Mouse (Mus musculus) myocyte (in vitro differentiated cells): ENCODE measurements at regions not wholly inside any gene's neighbourhood (a gene's known extent, or its start where the extent isn't known, plus 50 kb on each side); places are given as distances from the start of the nearest gene placed in this dataset.

Source experiments
- CEBPB ChIP-seq: IDR thresholded peaks from 2 replicates; pipeline ENCODE4 v1.6.1; 2011; ENCODE audit warnings: mild to moderate bottlenecking, moderate library complexity; ENCODE audit not compliant: poor library complexity, insufficient read depth, severe bottlenecking
- E2F4 ChIP-seq: IDR thresholded peaks from one replicate; pipeline ENCODE4 v1.6.1; 2011; ENCODE audit warnings: mild to moderate bottlenecking, control low read depth, moderate library complexity; ENCODE audit not compliant: insufficient read depth
- MAX ChIP-seq: IDR thresholded peaks from one replicate; pipeline ENCODE4 v1.6.1; 2011; ENCODE audit warnings: low read depth, mild to moderate bottlenecking, control low read depth
- MYOD1 ChIP-seq, 3 experiments: IDR thresholded peaks; one replicate each; pipeline ENCODE4 v1.6.1; 2011; ENCODE audit warnings: control low read depth in 2 of 3, low read depth in 2 of 3, mild to moderate bottlenecking in 2 of 3, moderate library complexity in 1 of 3; ENCODE audit not compliant: insufficient read length in 2 of 3, control insufficient read depth in 1 of 3
- MYOG ChIP-seq, 3 experiments: IDR thresholded peaks; one replicate each; pipeline ENCODE4 v1.6.1; 2011; ENCODE audit warnings: control low read depth in 2 of 3, low read depth in 2 of 3, mild to moderate bottlenecking in 2 of 3; ENCODE audit not compliant: insufficient read length in 2 of 3, control insufficient read depth in 1 of 3, insufficient read depth in 1 of 3
- POLR2A ChIP-seq: IDR thresholded peaks from one replicate; pipeline ENCODE4 v1.6.1; 2011; ENCODE audit warnings: low read depth, mild to moderate bottlenecking, control low read depth, moderate library complexity; ENCODE audit not compliant: insufficient read length
- POLR2AphosphoS2 ChIP-seq: IDR thresholded peaks from one replicate; pipeline ENCODE4 v1.6.1; 2011; ENCODE audit warnings: low read depth, control low read depth; ENCODE audit not compliant: insufficient read length
- REST ChIP-seq: IDR thresholded peaks from one replicate; pipeline ENCODE4 v1.6.1; 2011; ENCODE audit warnings: mild to moderate bottlenecking, control low read depth, moderate library complexity; ENCODE audit not compliant: insufficient read depth, insufficient read length
- SRF ChIP-seq: IDR thresholded peaks from one replicate; pipeline ENCODE4 v1.6.1; 2011; ENCODE audit warnings: low read depth; ENCODE audit not compliant: control insufficient read depth, insufficient read length
- TCF12 ChIP-seq: IDR thresholded peaks from one replicate; pipeline ENCODE4 v1.6.1; 2011; ENCODE audit warnings: mild to moderate bottlenecking, control low read depth; ENCODE audit not compliant: poor library complexity, insufficient read depth, severe bottlenecking
- TCF3 ChIP-seq: IDR thresholded peaks from one replicate; pipeline ENCODE4 v1.6.1; 2011; ENCODE audit warnings: low read depth, control low read depth; ENCODE audit not compliant: insufficient read length
- USF1 ChIP-seq: IDR thresholded peaks from one replicate; pipeline ENCODE4 v1.6.1; 2011; ENCODE audit warnings: low read depth, mild to moderate bottlenecking, control low read depth, moderate library complexity

GRCm38 (mm10) chr14:71189360-71189759, 589.7 kb upstream of the Fam160b2 start:
- no peak for TF ChIP-seq POLR2A
- no peak for TF ChIP-seq MAX
- no peak for TF ChIP-seq TCF12
- no peak for TF ChIP-seq USF1
- no peak for TF ChIP-seq SRF
- TF ChIP-seq POLR2AphosphoS2 = no peak
- no peak for TF ChIP-seq CEBPB
- TF ChIP-seq E2F4 = no peak
- no peak for TF ChIP-seq MYOG (IDR thresholded peaks at IDR 0.05; ENCODE audit: control insufficient read depth in 1 of 3, insufficient read depth in 1 of 3, insufficient read length in 2 of 3, low read depth in 2 of 3)
- TF ChIP-seq MYOD1 (IDR thresholded peaks at IDR 0.05; ENCODE audit: control insufficient read depth in 1 of 3, insufficient read length in 2 of 3, low read depth in 2 of 3) = no peak
- no peak for TF ChIP-seq REST
- no peak for TF ChIP-seq TCF3
